In the genomic region with DNA sequence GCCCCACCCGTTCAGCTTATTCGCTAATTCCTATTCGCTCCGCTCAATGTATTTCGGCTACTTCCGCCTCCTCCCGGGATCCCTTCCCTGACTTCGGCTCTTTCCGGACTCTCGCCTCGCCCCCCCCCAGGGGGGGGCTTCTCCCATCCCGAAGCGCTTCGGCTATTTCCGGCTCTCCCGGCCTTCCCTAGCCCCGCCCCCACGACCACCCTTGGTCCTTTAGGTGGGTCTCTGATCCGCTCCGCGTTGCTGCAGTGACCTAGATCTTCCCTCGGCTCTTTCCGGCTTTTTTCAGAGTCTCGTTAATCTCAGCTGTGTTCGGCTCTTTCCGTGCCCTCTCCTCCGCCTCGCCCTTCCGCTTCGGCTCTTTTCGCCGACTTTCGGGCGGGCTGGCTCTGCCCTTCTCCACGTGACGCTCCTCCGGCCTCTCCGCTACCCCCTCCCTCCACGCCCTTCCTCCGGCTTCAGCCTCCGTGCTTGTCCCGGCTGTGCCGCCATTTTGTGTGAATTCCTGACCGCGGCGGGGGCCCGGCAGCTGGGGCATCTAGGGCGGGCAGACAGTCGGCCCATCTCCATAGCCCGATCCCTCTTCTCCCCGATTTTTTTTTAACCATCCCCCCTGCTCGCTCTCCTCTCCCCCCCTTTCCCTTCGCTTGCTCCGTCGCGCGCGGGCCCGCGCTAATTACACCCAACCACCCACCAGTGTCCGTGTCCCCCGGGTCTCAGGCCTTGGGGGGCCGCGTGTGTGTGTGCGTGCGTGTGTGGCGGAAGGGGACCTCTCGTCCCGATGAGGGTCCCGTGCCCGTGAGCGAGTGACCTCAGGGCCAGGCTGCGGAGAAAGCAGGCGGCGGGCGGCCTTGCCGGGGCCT, we compare ENCODE assay signal across 8 mouse cellular contexts. TPM values are rescaled to one million over a fixed set of nuclear protein-coding genes. Genes with fewer than 3 reads are reported as not detected.
DNase-seq lines count a peak whose midpoint lies in the region; ATAC-seq and TF ChIP-seq lines count a peak whose summit lies in the region.

No protein-coding gene starts in this region.

- TF ChIP-seq EP300 in ES-Bruce4 (IDR thresholded peaks at IDR 0.05; ENCODE audit: insufficient read depth, low read depth, low read length) = no peak

- under 1% methylated on average over 74 of the region's 77 CpGs for WGBS in forebrain, embryonic 13.5 days
- WGBS in neural tube, embryonic 15.5 days = under 1% methylated on average over 75 of the region's 77 CpGs

- intact Hi-C loops in heart, postnatal 10 days (cut with DNase I) = loop anchor here (5.0 kb wide), 1 partner anchor 217 kb away; no protein-coding TSS in a partner anchor

- peak overlapping the region; percentile 97 for H3K9ac ChIP-seq in ES-Bruce4 (ENCODE audit: low read depth, poor library complexity, severe bottlenecking)
- H3K9ac ChIP-seq in forebrain, embryonic 13.5 days = peak overlapping the region; percentile 100
- H3K9ac ChIP-seq in neural tube, embryonic 15.5 days (replicated peaks) = peak overlapping the region; percentile 100

- H3K4me1 ChIP-seq in ES-Bruce4 (ENCODE audit: control insufficient read depth, insufficient read depth, low read length) = no peaks in the 10 kb centered on the region
- H3K4me1 ChIP-seq in forebrain, embryonic 13.5 days = peaks cover 25% of the 10 kb centered on the region
- peaks cover 29% of the 10 kb centered on the region for H3K4me1 ChIP-seq in neural tube, embryonic 15.5 days

- H3K4me2 ChIP-seq in forebrain, embryonic 13.5 days = peak overlapping the region; percentile 72
- peak overlapping the region; percentile 71 for H3K4me2 ChIP-seq in neural tube, embryonic 15.5 days

- DNase-seq in heart, postnatal 10 days = peak; percentile 99
- peak; percentile 98 for DNase-seq in layer of hippocampus, adult 11-12 months (ENCODE audit: low spot score)
- DNase-seq in lung, adult 18-20 months = peak; percentile 98 to 99
- DNase-seq in testis, postnatal 14 days (ENCODE audit: low spot score) = peak; percentile 97

- no peaks in the 10 kb centered on the region for H3K27me3 ChIP-seq in ES-Bruce4 (ENCODE audit: control insufficient read depth, insufficient read depth, low read length, poor library complexity, severe bottlenecking)
- no peaks in the 10 kb centered on the region for H3K27me3 ChIP-seq in forebrain, embryonic 13.5 days
- no peaks in the 10 kb centered on the region for H3K27me3 ChIP-seq in neural tube, embryonic 15.5 days (replicated peaks)

- H3K27ac ChIP-seq in ES-Bruce4 (ENCODE audit: insufficient read depth, low read length) = peak overlapping the region; percentile 99
- H3K27ac ChIP-seq in forebrain, embryonic 13.5 days = peak overlapping the region; percentile 100
- peak overlapping the region; percentile 100 for H3K27ac ChIP-seq in neural tube, embryonic 15.5 days (replicated peaks)

- TF ChIP-seq CTCF in ES-Bruce4 (IDR thresholded peaks at IDR 0.05; ENCODE audit: low read depth, low read length) = no peak

- peaks cover 4% of the 10 kb centered on the region; the same call in 1 of the 2 replicates for H3K36me3 ChIP-seq in ES-Bruce4 (ENCODE audit: control insufficient read depth, insufficient read depth, low read length, poor library complexity, severe bottlenecking)
- H3K36me3 ChIP-seq in forebrain, embryonic 13.5 days (ENCODE audit: poor library complexity, severe bottlenecking) = no peaks in the 10 kb centered on the region
- H3K36me3 ChIP-seq in neural tube, embryonic 15.5 days = no peaks in the 10 kb centered on the region

- H3K4me3 ChIP-seq in ES-Bruce4 (ENCODE audit: low read depth, low read length) = peak overlapping the region; percentile 89
- H3K4me3 ChIP-seq in forebrain, embryonic 13.5 days = peak overlapping the region; percentile 92
- peak overlapping the region; percentile 84 for H3K4me3 ChIP-seq in neural tube, embryonic 15.5 days (replicated peaks)

- peak; percentile 86 for ATAC-seq in cerebellum, adult (ENCODE audit: insufficient number of reproducible peaks, low FRiP score, low TSS enrichment)
- ATAC-seq in forebrain, embryonic 13.5 days = peak; percentile 95
- ATAC-seq in neural tube, embryonic 15.5 days (ENCODE audit: low FRiP score) = peak; percentile 93

- peak; percentile 25 for TF ChIP-seq POLR2A in ES-Bruce4 (IDR thresholded peaks at IDR 0.05; ENCODE audit: insufficient read depth, low read length)

- H3K9me3 ChIP-seq in ES-Bruce4 (replicated peaks; ENCODE audit: control insufficient read depth, insufficient read depth, low read length, poor library complexity, severe bottlenecking) = no peaks in the 10 kb centered on the region
- no peaks in the 10 kb centered on the region for H3K9me3 ChIP-seq in forebrain, embryonic 13.5 days (replicated peaks)
- H3K9me3 ChIP-seq in neural tube, embryonic 15.5 days (replicated peaks) = no peaks in the 10 kb centered on the region

RNA-seq across cellular contexts. Expression of gene Zc3h4, which starts 0.7 kb away (rescaled TPM):
- 48.3 and 51.2 TPM in 2 replicates for polyA plus RNA-seq in ES-Bruce4 (2011; ENCODE audit: insufficient read depth, insufficient read length, low read depth, missing spikeins)
- polyA plus RNA-seq in forebrain, embryonic 13.5 days (2015; fragmentation: Nextera tagmentation; extraction: Ambion mirVana) = 19.5 and 20.5 TPM in 2 replicates
- total RNA-seq in heart, postnatal 10 days (2021) = 10 to 100 TPM; 37.8 TPM
- polyA plus RNA-seq in neural tube, embryonic 15.5 days (2015; fragmentation: Nextera tagmentation; extraction: Ambion mirVana) = 14.5 and 17.3 TPM in 2 replicates

RNA-seq across cellular contexts. Expression of gene Sae1, which starts 12.4 kb away (rescaled TPM):
- 256 and 263 TPM in 2 replicates for polyA plus RNA-seq in ES-Bruce4 (2011; ENCODE audit: insufficient read depth, insufficient read length, low read depth, missing spikeins)
- 355 and 370 TPM in 2 replicates for polyA plus RNA-seq in forebrain, embryonic 13.5 days (2015; fragmentation: Nextera tagmentation; extraction: Ambion mirVana)
- total RNA-seq in heart, postnatal 10 days (2021) = 10 to 100 TPM; 64.9 to 69.5 TPM
- 239 and 275 TPM in 2 replicates for polyA plus RNA-seq in neural tube, embryonic 15.5 days (2015; fragmentation: Nextera tagmentation; extraction: Ambion mirVana)

RNA-seq across cellular contexts. Expression of gene Tmem160, which starts 52.5 kb away (rescaled TPM):
- polyA plus RNA-seq in ES-Bruce4 (2011; ENCODE audit: insufficient read depth, insufficient read length, low read depth, missing spikeins) = 24.3 and 25.4 TPM in 2 replicates
- 55.7 and 56.4 TPM in 2 replicates for polyA plus RNA-seq in forebrain, embryonic 13.5 days (2015; fragmentation: Nextera tagmentation; extraction: Ambion mirVana)
- 10 to 100 TPM; 78.0 to 87.1 TPM for total RNA-seq in heart, postnatal 10 days (2021)
- polyA plus RNA-seq in neural tube, embryonic 15.5 days (2015; fragmentation: Nextera tagmentation; extraction: Ambion mirVana) = 66.4 and 72.3 TPM in 2 replicates

Comparison
In these comparisons a context has a peak if more than half of its experiments do, and no peak if none do; other contexts are left out.
1. Peak in every context shown above with its lines: DNase-seq, ATAC-seq, H3K4me3 ChIP-seq and H3K27ac ChIP-seq.